Mouse (Mus musculus) lung, postnatal 0 days (tissue): ENCODE data around the gene Rabl6.

ENCODE experiments used
- CTCF ChIP-seq: IDR thresholded peaks from 2 replicates; pipeline ENCODE4 v1.5.1; 2016; ENCODE audit warnings: antibody characterized with exemption, mild to moderate bottlenecking
- EP300 ChIP-seq: IDR thresholded peaks from 2 replicates; pipeline ENCODE4 v1.6.1; 2016; ENCODE audit warnings: antibody characterized with exemption, mild to moderate bottlenecking, control low read depth

GRCm38 (mm10) chr2:25558774-25559173, 49.5 kb downstream of the Rabl6 start:
- TF ChIP-seq CTCF (no peak), EP300 (no peak)
